ENCODE assay signal across 12 mouse cellular contexts in the genomic region with DNA sequence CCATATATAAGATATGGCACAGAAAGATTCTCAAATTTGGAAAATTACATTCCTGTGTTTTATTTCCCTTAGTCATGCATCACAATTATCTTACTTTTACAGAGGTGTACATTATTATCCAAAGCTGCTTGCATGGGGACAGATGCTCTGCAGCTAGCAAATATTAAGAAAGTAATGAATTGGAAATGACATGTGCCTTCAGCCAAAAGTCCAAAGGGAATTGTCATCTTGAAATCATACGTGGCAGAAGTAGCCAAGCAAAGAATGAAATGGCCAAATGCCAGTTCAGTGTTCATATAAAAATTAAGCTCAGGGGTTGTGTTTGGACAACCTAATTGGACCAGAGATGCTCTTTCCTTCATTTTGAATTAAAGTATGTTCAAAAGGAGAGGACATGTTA.
"Had no signal": no experiment of that assay in that cellular context is flagged by ENCODE, and none has a peak within 500 bp of the region (broad histone marks: within the 10 kb centered on the region; RNA-seq: fewer than 3 reads in every experiment).

No protein-coding gene starts in this region.

- H3K9me3 ChIP-seq: kidney, embryonic 15.5 days; limb, embryonic 15.5 days; liver, embryonic 12.5 days; neural tube, embryonic 15.5 days had no signal

- H3K36me3 ChIP-seq: kidney, embryonic 15.5 days; limb, embryonic 15.5 days; liver, embryonic 12.5 days; neural tube, embryonic 15.5 days had no signal

- H3K4me3 ChIP-seq: kidney, embryonic 15.5 days; limb, embryonic 15.5 days; liver, embryonic 12.5 days; myocyte; neural tube, embryonic 15.5 days had no signal

- ATAC-seq: liver, embryonic 12.5 days had no signal

- DNase-seq: kidney, postnatal 14 days; lung, embryonic 14.5 days; lung, postnatal 10 days; lung, postnatal 4 days; right cerebral cortex, postnatal 25 days; thymus, postnatal 36 days had no signal

- H3K27ac ChIP-seq: kidney, embryonic 15.5 days; limb, embryonic 15.5 days; liver, embryonic 12.5 days; neural tube, embryonic 15.5 days had no signal

- H3K27me3 ChIP-seq: kidney, embryonic 15.5 days; limb, embryonic 15.5 days; liver, embryonic 12.5 days; neural tube, embryonic 15.5 days had no signal

- H3K4me1 ChIP-seq: kidney, embryonic 15.5 days; limb, embryonic 15.5 days; liver, embryonic 12.5 days; neural tube, embryonic 15.5 days had no signal

- H3K4me2 ChIP-seq: kidney, embryonic 15.5 days; limb, embryonic 15.5 days; liver, embryonic 12.5 days; lung, embryonic 14.5 days; midbrain, embryonic 11.5 days; neural tube, embryonic 15.5 days had no signal

- H3K9ac ChIP-seq: kidney, embryonic 15.5 days; limb, embryonic 15.5 days; liver, embryonic 12.5 days; lung, embryonic 14.5 days; neural tube, embryonic 15.5 days had no signal
